Mouse (Mus musculus) midbrain, embryonic 14.5 days (tissue): Measurements from ENCODE around the gene Ephb2. TPM values are rescaled to one million over a fixed set of nuclear protein-coding genes. Genes with fewer than 3 reads are reported as not detected.

Experiments used
- ATAC-seq: fragments of 200-750 bp; cut with Nextera tagmentation; 2 replicates; pipeline ENCODE4 v1.8.0; 2017; ENCODE audit warnings: moderate number of reproducible peaks, moderate library complexity; ENCODE audit not compliant: low FRiP score, low TSS enrichment
- DNase-seq: peaks from one replicate; pipeline ENCODE4 v3.0.0-alpha.2; 2015
- H3K27ac ChIP-seq: fragments of 300-500 bp; sonication (generic); replicated peaks from 2 replicates; pipeline ENCODE4 v1.5.1; 2014; ENCODE audit warnings: mild to moderate bottlenecking, low read depth, low read length, moderate library complexity
- H3K27me3 ChIP-seq: fragments of 300-500 bp; sonication (generic); 2 replicates; pipeline ENCODE4 v1.6.1; 2014; ENCODE audit warnings: low read length, control low read depth, mixed read lengths; ENCODE audit not compliant: control insufficient read depth, insufficient read depth
- H3K36me3 ChIP-seq: fragments of 300-500 bp; sonication (generic); 2 replicates; pipeline ENCODE4 v1.6.1; 2014; ENCODE audit warnings: low read length, control low read depth; ENCODE audit not compliant: control insufficient read depth, insufficient read depth
- H3K4me1 ChIP-seq: fragments of 300-500 bp; sonication (generic); 2 replicates; pipeline ENCODE4 v1.6.1; 2014; ENCODE audit warnings: mild to moderate bottlenecking, antibody characterized with exemption, low read length, control low read depth; ENCODE audit not compliant: control insufficient read depth, insufficient read depth
- H3K4me2 ChIP-seq: fragments of 300-500 bp; sonication (generic); 2 replicates; pipeline ENCODE4 v1.6.1; 2014; ENCODE audit warnings: mild to moderate bottlenecking, low read length, moderate library complexity
- H3K4me3 ChIP-seq: fragments of 300-500 bp; sonication (generic); replicated peaks from 2 replicates; pipeline ENCODE4 v1.5.1; 2014; ENCODE audit warnings: low read depth, low read length
- H3K9ac ChIP-seq: fragments of 300-500 bp; sonication (generic); replicated peaks from 2 replicates; pipeline ENCODE4 v1.6.1; 2014; ENCODE audit warnings: mild to moderate bottlenecking, low read length, moderate library complexity
- H3K9me3 ChIP-seq: fragments of 300-500 bp; sonication (generic); 2 replicates; pipeline ENCODE4 v1.6.1; 2016; ENCODE audit warnings: low read length, control low read depth, mixed read lengths; ENCODE audit not compliant: control insufficient read depth
- WGBS: fragments of 180-500 bp; shearing (Covaris S2); extraction: QIAGEN DNeasy Blood & Tissue Kit; methylation state at CpG from one replicate; pipeline ENCODE4 v1.1.7; 2014; 5-methylcytosine and 5-hydroxymethylcytosine counted together
- polyA plus RNA-seq: library from polyadenylated mRNA; unstranded; fragments of >200 nt; fragmentation: Nextera tagmentation; extraction: Ambion mirVana; gene quantifications from 2 replicates; pipeline ENCODE4 v1.2.1, GENCODE M21; 2014

The Ephb2 gene
- polyA plus RNA-seq, 1 experiment from 2014 or later = 32.8 TPM

GRCm38 (mm10) chr4:136847166-136847565 lies 11.4 kb upstream of the Ephb2 start:
- WGBS = 64% methylated on average over 6 of the region's 6 CpGs
- no peak overlapping the region for H3K4me3 ChIP-seq
- no peak overlapping the region for H3K27ac ChIP-seq
- no peak overlapping the region for H3K4me2 ChIP-seq
- no peak overlapping the region for H3K9ac ChIP-seq
- no peak for ATAC-seq
- DNase-seq = peak; percentile 60
- no peaks in the 10 kb centered on the region for H3K9me3 ChIP-seq
- no peaks in the 10 kb centered on the region for H3K27me3 ChIP-seq
- H3K36me3 ChIP-seq = no peaks in the 10 kb centered on the region
- peaks cover 19% of the 10 kb centered on the region for H3K4me1 ChIP-seq

GRCm38 (mm10) chr4:136842802-136843201 lies 7.0 kb upstream of the Ephb2 start:
- Histone ChIP-seq H3K36me3 (no peaks in the 10 kb centered on the region), H3K27me3 (no peaks in the 10 kb centered on the region), H3K27ac (no peak overlapping the region), H3K9ac (no peak overlapping the region), H3K4me3 (no peak overlapping the region), H3K4me2 (no peak overlapping the region), H3K9me3 (no peaks in the 10 kb centered on the region), H3K4me1 (peaks cover 21% of the 10 kb centered on the region)
- ATAC-seq = no peak
- 90% methylated on average over 10 of the region's 10 CpGs for WGBS
- no peak for DNase-seq

- no peaks in the 10 kb centered on the region for H3K27me3 ChIP-seq
- 93% methylated on average over 4 of the region's 4 CpGs for WGBS
- no peak for DNase-seq
Measured at GRCm38 (mm10) chr4:136842033-136842432, 6.2 kb upstream of the Ephb2 start.

DNA sequence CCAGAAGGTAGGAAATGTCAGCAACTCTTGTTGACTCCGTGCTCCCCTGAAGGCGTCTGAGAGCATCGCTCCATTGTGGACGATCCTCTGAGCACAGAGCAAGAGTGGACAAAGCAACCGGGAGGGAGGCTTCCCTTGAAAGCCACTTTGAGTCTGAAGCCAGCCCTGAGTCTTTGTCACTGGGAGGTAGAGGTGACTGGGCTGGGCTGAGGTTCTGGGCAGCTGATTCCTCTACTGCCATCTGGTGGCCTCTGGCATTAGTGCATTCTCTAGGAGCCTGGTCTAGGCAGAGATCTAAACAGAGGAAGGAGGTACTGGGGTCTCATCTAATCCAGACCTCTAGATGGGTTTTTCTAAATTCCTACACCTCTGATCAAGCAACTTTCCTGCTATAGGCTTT lies 5.3 kb upstream of the Ephb2 start:
- Histone ChIP-seq H3K4me1 (peaks cover 30% of the 10 kb centered on the region), H3K9ac (no peak overlapping the region; the same call in 1 of the 2 replicates), H3K27me3 (no peaks in the 10 kb centered on the region), H3K4me2 (no peak overlapping the region), H3K27ac (no peak overlapping the region), H3K36me3 (no peaks in the 10 kb centered on the region), H3K9me3 (no peaks in the 10 kb centered on the region), H3K4me3 (no peak overlapping the region)
- DNase-seq (peak; percentile 92), ATAC-seq (no peak; the same call in 1 of the 2 replicates)
- 3% methylated on average over 5 of the region's 5 CpGs for WGBS

More at GRCm38 (mm10) chr4:136842033-136842432, 6.2 kb upstream of the Ephb2 start:
- Histone ChIP-seq H3K4me3 (no peak overlapping the region), H3K9me3 (no peaks in the 10 kb centered on the region), H3K4me1 (peaks cover 24% of the 10 kb centered on the region), H3K9ac (no peak overlapping the region), H3K36me3 (no peaks in the 10 kb centered on the region), H3K4me2 (no peak overlapping the region), H3K27ac (no peak overlapping the region)
- no peak for ATAC-seq

DNA sequence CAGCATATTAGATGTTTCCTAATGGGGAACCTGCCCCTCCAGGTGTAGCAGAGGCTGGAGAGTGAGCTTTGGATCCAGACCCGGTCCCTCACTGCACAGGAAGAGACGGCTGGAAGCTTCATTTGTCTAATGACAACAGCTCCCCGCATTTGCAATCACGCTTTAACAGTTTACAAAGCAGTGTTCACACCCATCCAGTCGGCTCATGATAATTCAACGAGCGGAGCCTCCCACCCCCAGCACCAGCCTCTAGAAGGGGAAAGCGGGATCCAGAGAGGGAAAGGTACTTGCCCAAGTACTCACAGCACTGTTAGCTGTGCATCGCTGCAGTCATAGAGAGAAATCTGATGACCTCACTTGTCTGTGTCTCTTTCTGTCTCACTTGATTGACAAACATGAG lies 2.7 kb upstream of the Ephb2 start:
- Histone ChIP-seq H3K36me3 (no peaks in the 10 kb centered on the region), H3K4me3 (no peak overlapping the region), H3K27ac (no peak overlapping the region), H3K9me3 (no peaks in the 10 kb centered on the region), H3K27me3 (no peaks in the 10 kb centered on the region), H3K4me2 (no peak overlapping the region), H3K9ac (0 out of 2 replicates have a peak overlapping the region, but pooled peaks have one; percentile 2), H3K4me1 (peaks cover 34% of the 10 kb centered on the region)
- ATAC-seq = no peak
- WGBS = 42% methylated on average over 9 of the region's 9 CpGs
- DNase-seq = no peak

DNA sequence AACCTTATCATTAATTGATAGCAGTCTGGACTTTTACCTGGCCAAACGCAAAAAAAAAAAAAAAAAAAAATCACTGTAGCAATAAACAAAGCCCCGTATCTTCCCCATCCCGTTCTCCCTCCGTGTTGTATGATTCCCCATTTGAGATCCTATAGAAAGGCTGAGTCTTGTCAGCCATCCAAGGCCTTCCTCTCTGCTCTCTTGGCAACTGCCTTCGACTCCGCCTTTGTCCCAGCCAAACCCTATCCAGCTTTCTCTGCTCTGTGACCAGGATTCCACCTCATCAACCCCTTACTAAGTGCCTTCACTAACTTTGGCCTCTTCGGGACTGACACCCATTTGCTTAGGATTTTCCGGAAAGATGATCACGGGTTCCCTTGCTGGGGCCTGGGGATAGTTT lies 2.2 kb upstream of the Ephb2 start:
- Histone ChIP-seq H3K27me3 (no peaks in the 10 kb centered on the region), H3K36me3 (no peaks in the 10 kb centered on the region), H3K27ac (no peak overlapping the region), H3K4me1 (peaks cover 38% of the 10 kb centered on the region), H3K9ac (0 out of 2 replicates have a peak overlapping the region, but pooled peaks have one; percentile 2), H3K9me3 (no peaks in the 10 kb centered on the region), H3K4me3 (no peak overlapping the region), H3K4me2 (no peak overlapping the region)
- DNase-seq (no peak), ATAC-seq (no peak)
- WGBS = 66% methylated on average over 9 of the region's 9 CpGs

GRCm38 (mm10) chr4:136836387-136836931 lies 671 bp upstream of the Ephb2 start:
- Histone ChIP-seq H3K36me3 (no peaks in the 10 kb centered on the region), H3K4me2 (peak overlapping the region; percentile 92), H3K4me3 (peak overlapping the region; percentile 93), H3K4me1 (peaks cover 53% of the 10 kb centered on the region), H3K27ac (peak overlapping the region; percentile 100), H3K27me3 (no peaks in the 10 kb centered on the region), H3K9ac (peak overlapping the region; percentile 94), H3K9me3 (no peaks in the 10 kb centered on the region)
- ATAC-seq (peak; percentile 80), DNase-seq (peak; percentile 84)
- under 1% methylated on average over 25 of the region's 27 CpGs for WGBS

GRCm38 (mm10) chr4:136834815-136835620 lies 770 bp downstream of the Ephb2 start:
- peak overlapping the region; percentile 94 for H3K9ac ChIP-seq
- H3K9me3 ChIP-seq = no peaks in the 10 kb centered on the region
- DNase-seq = peak; percentile 68
- no peaks in the 10 kb centered on the region for H3K36me3 ChIP-seq
- peak overlapping the region; percentile 100 for H3K27ac ChIP-seq
- peaks cover 64% of the 10 kb centered on the region for H3K4me1 ChIP-seq
- WGBS = under 1% methylated on average over 70 of the region's 76 CpGs
- peak overlapping the region; percentile 92 for H3K4me2 ChIP-seq
- H3K4me3 ChIP-seq = peak overlapping the region; percentile 93
- ATAC-seq = no peak
- H3K27me3 ChIP-seq = no peaks in the 10 kb centered on the region

DNA sequence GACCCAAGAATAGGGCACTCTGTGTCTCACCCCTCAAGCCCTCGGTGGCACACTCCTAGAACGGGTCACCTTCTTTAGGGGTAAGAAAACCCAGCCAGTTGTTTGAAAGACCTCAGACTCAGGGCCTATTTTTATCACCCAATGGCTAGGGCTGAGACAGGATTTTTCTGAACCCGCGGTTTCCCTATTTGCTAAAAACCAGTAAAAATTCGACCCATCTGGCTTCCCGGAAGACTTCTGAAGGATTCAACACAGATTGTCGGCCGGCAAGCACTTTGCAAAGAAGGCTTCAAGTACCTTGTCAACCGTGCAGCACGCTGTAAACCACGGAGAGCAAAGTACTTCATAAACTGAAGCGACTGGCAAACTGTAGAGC lies 1.4 kb downstream of the Ephb2 start:
- Histone ChIP-seq H3K4me3 (peak overlapping the region; percentile 93), H3K27ac (peak overlapping the region; percentile 100; the same call in 1 of the 2 replicates), H3K4me2 (peak overlapping the region; percentile 92), H3K9me3 (no peaks in the 10 kb centered on the region), H3K36me3 (no peaks in the 10 kb centered on the region), H3K9ac (peak overlapping the region; percentile 94), H3K27me3 (no peaks in the 10 kb centered on the region), H3K4me1 (peaks cover 70% of the 10 kb centered on the region)
- WGBS = 10% methylated on average over 12 of the region's 12 CpGs
- DNase-seq (no peak), ATAC-seq (no peak)
